Mouse (Mus musculus): Measurements from ENCODE around the gene Spsb3.

The Spsb3 gene

GRCm38 (mm10) chr17:24936259-24937237, 50.1 kb downstream of the Spsb3 start, which contains the start of gene Mapk8ip3:
Gene Mapk8ip3, minus strand, starts transcription at chr17:24936977.
- in situ Hi-C loops (cut with MboI; ENCODE audit: unreplicated experiment in 2 of 2): loop anchor here (5.0 to 10.0 kb wide), 4 partner anchors 81 to 428 kb away; partner anchors contain the start of genes Cramp1l (in 2 of the 2), Ift140 (in 2 of the 2), Tpsb2 (in 1 of the 2) and Tpsg1 (in 1 of the 2)

- in situ Hi-C loops (cut with MboI; ENCODE audit: unreplicated experiment in 2 of 2): loop anchor here (5.0 to 10.0 kb wide), 4 partner anchors 80 to 428 kb away; partner anchors contain the start of genes Cramp1l (in 2 of the 2), Ift140 (in 2 of the 2), Tpsb2 (in 1 of the 2) and Tpsg1 (in 1 of the 2)
Observed at GRCm38 (mm10) chr17:24937266-24937665, 50.8 kb downstream of the Spsb3 start.

Data from v-Abl transformed pro-B cells (cell line).